Mouse (Mus musculus) CD4-positive, CD25-positive, alpha-beta regulatory T cell, adult 2 months (primary cell): ENCODE measurements around the gene Ubr1.

Experiments used
- DNase-seq: peaks from one replicate; pipeline ENCODE4 v3.0.0-alpha.2; 2012; ENCODE audit warnings: low read depth, low spot score

Gene Ubr1

DNA sequence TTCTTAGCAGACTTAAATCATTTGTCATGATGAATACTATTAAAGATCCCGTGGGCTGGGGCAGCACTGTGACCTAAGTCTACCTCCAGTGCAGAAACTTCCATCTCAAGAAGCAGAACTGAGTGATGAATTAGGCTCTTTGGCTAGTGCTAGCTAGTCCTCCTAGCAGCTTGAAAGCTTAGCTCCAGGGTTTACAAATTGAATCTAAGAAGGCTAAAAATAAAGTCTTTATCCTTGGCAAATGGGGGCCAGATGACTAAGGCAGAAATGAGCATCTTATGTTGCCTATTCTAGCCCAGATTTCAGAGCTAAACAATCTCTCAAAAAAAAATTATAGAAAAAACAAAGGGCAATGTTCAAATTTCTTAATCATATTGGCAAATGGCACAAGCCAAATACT lies 109.8 kb downstream of the Ubr1 start:
- no peak for DNase-seq

DNA sequence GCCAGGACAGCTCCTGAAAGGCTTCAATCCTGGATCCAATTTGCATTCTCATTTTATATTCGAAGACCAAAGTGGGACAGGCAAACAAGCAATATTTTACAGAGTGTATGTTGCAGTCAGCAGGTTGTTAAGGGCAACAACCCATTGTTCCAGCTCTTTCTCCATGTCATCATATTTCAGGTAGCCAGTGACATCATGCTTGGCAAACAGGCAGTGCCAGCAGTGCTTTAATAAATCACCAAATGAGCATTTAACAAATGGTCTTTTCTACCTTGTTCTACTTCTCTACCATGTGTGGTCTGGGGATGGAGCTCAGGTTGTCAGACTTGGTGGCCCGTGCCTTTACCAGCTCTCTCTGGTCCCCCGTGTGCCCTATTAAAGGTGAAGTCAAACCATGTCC lies 112.4 kb downstream of the Ubr1 start:
- DNase-seq, result no peak

DNA sequence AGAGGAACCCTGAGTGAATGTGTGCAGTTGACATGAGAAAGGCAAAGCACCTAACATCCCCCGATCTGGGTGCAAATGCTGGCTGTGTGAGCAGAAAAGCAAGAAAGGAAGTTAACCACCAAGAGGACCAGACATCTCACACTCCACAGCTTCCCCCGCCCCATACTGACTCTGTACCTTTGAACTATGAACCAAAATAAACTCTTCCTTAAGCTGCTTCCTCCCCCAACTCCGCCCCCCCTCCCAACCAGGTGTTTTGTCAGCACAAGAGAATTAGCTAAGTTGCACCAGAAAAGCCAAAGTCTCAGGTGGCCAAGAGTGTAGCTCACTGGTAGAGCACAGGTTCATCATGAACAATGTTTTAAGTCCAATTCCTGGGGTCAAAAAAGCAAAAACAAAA lies 117.4 kb downstream of the Ubr1 start:
- DNase-seq, result peak; percentile 14

GRCm38 (mm10) chr2:120852626-120853025 lies 117.9 kb downstream of the Ubr1 start:
- peak; percentile 65 for DNase-seq

GRCm38 (mm10) chr2:120850424-120851082 lies 120.0 kb downstream of the Ubr1 start, which contains the start of gene Ttbk2:
Gene Ttbk2 (minus strand): TSS chr2:120850604.
- peak; percentile 95 for DNase-seq

DNA sequence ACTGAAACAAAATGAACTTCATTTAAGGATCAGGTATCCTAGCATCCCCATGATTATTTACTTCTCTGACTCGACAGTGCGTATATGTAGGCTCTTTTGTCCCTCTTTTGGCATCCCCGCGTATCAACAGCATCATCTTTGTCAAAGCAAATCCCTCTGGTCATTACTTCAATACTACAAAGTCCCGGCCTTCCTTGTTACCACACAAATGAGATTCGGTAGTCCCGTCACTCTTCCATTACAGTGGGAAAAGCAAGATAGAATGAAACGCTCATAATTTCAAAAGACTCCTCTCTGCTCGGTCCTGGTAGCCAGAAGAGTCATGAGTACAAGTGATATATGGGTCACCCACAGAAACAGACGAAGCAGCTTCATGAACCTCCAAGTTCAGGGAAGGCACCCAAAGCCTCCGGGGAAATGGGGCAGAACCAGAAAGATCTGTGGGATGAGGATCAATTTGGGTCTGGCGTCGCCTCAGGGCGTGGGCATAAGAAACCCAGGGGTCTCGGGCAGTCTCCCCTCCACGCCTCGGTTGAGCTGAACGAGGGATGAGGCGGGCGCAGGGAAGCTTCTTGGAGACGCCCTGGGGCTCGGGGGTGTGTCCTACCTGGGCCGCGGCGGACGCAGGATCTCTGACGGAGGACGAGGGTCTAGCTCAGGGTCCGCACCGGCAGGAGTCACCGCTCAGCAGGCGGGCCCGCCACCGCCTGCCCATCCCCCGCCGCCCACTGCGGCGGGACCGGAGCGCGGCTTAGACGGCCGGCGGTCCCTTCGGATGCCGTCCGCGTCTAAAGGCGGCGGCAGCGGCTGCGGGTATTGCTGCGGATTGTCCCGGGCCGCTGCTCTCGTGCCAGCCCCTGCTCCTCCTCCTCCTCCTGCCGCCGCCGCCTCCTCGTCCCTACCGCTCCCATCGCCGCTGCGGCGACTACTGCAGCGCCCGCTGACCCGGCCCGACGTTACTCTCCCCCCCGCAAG lies 120.8 kb downstream of the Ubr1 start, which contains the start of gene Cdan1:
Cdan1 (minus strand) TSS at position 680 of the 975 bp plus-strand sequence.
- DNase-seq, result no peak

DNA sequence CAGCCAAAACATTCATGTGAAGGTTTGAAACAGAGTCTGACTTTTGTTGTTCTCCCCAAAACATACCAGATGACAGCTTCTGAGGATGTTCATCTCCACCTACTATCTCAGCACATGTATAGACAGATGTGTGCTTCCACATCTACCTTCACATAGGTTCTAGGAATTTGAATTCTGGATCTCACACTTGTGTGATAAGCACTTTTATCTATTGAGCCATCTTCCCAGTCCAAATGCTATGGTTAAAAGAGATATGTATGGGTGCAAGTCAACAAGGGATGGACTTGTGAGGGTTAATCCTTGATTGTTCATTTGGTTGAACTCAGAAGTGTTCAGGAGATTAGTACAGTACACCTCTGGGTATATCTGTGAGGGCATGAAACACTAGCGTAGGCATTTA lies 125.2 kb downstream of the Ubr1 start:
- no peak for DNase-seq

DNA sequence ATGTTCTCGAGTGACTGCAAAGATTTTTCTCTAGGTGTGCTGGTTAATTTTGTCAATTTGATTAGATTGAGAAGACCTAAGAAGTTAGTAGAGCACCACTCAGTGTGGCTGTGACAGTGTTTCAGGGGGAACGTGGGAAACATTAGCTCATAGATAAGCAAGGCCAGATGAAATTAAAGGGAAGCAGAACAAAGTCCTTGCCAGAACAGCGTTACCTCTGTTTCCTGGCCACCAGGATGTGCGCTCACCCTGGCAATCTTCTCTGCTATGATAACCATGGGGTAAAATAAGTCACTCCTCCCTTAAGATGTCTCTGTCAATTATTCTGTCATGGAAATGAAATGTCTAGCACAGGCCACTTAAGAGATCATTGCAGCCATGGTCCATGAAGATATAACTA lies 126.5 kb downstream of the Ubr1 start:
- no peak for DNase-seq

- no peak for DNase-seq
Measured at GRCm38 (mm10) chr2:120841211-120841610, 129.3 kb downstream of the Ubr1 start.

DNA sequence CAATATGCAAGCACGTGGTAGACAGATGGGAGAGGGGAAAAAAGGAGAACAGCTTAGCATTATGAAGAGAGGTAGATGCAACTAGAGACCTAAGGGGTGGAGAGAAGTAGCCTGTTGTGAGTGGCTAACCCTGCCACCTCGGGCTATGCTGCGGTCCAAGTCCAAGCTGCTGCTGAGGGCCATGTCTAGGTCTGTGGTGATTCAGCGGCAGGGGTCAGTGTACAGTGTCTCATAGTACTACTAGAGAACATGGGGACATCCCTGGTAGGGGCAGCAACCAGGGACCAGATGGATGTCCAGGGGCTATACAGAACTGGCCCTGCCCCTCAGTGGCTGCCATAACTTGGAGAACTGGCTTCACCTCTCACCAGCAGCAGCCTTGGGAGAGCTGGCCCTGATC lies 135.3 kb downstream of the Ubr1 start:
- DNase-seq, result no peak

GRCm38 (mm10) chr2:120826936-120827638 lies 143.4 kb downstream of the Ubr1 start:
- DNase-seq, result no peak
